Mouse (Mus musculus) mature B cell (primary cell): Measurements from ENCODE around the gene Sec24d.

Experiments
- in situ Hi-C: fragments of 300-500 bp; cut with MboI; formaldehyde crosslinking; loops from 2 replicates; pipeline ENCODE4 v1.14.3; 2019

Sec24d gene

DNA sequence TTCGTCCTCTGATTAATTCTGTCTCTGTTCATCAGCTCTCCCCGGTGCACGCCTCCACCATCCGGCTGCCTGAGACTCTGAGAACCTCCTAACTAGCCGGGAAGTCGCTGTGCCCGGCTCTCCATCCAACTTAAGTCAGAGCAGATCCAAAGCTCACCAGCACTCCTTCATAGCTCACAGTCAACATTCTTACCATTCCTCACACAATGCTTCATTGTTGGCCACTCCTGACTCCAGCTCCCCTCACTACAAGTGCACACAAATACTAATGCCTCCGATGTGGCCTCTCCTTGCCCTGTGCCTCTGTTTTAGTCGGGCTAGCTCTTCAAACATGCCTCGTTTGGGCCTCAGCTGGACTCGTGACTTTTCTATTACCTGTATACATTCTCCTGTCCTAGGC lies 29.4 kb downstream of the Sec24d start:
- in situ Hi-C loops = no loop called here

GRCm38 (mm10) chr3:123298283-123298682 lies 31.0 kb downstream of the Sec24d start:
- in situ Hi-C loops = no loop called here

DNA sequence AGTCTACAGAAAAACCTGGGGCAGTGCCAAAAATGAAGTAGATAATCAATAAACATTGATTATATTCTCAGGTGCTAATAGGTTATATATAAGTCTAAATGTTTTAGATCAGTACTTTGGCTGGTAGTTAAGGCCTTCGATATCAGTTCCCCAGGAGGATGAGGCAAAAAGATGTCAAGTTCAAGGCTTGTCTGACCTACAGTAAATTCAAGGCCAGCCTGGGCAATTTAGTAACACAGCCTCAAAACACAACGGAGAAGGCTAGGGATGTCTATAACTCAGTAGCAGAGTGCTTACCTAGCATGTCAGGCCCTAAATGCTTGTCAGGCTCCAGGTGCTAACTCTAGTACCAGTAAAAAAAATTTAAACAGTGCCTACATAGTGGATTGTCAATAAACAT lies 34.3 kb downstream of the Sec24d start:
- in situ Hi-C loops = no loop called here

DNA sequence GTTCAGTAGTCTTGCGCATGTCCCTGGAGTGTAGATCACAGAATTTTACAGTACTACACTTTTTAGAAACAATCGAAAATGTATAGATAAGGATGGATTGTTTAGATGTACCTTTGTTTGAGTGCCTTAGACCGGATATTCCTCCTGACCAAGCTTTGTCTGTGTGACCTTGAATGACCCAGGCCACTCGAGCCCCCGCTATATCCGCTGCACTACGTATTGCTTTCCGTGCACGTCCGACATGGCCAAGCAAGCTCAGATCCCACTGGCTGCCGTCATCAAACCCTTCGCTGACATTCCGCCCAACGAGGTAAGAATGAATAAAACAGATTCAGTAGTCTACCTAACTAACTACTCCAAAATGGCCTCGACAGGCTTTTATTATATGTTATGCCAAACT lies 38.4 kb downstream of the Sec24d start:
- in situ Hi-C loops = no loop called here

DNA sequence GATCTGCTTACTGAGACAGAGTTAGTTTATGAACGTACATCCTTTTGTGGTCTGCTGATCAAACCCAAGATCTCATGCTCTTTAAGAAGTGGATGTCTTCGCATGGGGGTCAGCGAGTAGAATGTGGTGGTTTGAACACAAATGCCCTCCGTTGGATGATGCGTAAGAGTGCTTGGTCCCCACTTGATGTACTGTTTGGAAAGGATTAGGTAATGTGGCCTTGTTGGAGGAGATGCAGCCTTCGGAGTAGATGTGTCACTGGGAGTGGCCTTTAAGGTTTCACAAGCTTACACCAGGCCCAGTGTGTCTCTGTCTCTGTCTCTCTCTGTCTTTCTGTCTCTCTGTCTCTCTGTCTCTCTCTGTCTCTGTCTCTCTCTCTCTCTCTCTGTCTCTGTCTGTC lies 40.2 kb downstream of the Sec24d start:
- in situ Hi-C loops = no loop called here

DNA sequence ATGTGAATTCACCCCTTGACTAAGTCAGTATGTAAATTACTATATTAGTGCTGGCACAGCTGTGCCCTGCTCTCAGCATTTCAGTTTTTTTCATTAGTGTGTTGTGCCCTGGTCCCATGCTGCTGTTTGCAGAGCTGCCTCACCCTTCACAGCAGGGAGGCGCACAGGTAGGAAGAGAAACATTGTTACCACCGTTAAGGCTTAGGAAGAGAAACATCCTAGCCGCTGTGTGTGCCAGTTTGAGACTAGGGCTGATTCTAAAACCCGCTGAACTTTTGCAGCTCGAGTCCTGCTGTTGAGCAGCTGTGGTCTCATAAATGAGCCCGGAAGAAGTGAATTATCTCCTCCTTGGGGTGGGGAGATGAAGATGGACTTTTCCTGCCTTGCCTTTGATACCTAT lies 41.9 kb downstream of the Sec24d start:
- in situ Hi-C loops = no loop called here

GRCm38 (mm10) chr3:123312477-123313062 lies 45.3 kb downstream of the Sec24d start:
- in situ Hi-C loops = no loop called here

DNA sequence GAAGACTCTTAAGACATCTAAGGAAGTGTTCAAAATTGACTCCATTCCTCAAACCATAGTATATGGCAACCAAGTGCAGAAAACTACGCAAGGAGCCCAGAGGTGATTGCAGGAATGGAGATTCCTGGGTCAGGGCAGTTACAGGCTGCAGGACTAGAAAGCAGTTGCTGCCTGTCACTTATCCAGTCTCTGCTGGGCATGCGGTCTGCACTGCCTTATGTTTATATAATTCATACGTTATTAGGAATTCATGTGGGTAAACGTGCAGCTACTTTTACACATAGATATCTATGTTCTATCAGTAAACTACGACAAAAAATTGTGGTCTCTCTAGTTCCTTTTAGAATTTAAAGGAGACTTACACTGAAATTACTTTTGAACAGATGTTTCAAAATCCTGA lies 46.2 kb downstream of the Sec24d start:
- in situ Hi-C loops = no loop called here

GRCm38 (mm10) chr3:123313920-123314614 lies 46.8 kb downstream of the Sec24d start:
- in situ Hi-C loops = no loop called here

GRCm38 (mm10) chr3:123316066-123316465 lies 48.8 kb downstream of the Sec24d start:
- in situ Hi-C loops = no loop called here

- in situ Hi-C loops = no loop called here
Measured at GRCm38 (mm10) chr3:123317081-123317480, 49.8 kb downstream of the Sec24d start.

DNA sequence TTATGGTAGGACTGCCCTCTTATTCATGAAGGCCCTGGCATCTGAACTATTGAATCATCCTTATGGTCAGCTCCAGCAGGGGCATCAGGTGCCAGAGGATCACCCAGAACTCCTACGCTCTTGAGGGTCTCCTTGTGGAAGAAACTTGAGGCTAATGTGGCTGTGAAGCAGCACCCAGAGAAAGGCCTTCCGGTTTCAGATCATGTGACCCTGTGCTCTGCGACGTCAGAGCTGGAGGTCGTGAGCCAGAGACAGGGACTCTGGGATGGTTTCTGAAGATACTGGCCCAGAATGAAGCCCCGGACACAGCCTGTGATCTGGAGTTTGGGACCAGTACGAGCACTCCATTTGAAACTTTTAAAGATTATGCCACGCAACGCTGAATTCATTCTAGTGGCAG lies 53.1 kb downstream of the Sec24d start:
- in situ Hi-C loops = loop anchor here (10.0 kb wide), 1 partner anchor 156 kb away; no protein-coding TSS in a partner anchor

GRCm38 (mm10) chr3:123321612-123322011 lies 54.4 kb downstream of the Sec24d start:
- in situ Hi-C loops = loop anchor here (10.0 kb wide), 1 partner anchor 157 kb away; no protein-coding TSS in a partner anchor

GRCm38 (mm10) chr3:123322147-123322546 lies 54.9 kb downstream of the Sec24d start:
- in situ Hi-C loops = loop anchor here (10.0 kb wide), 1 partner anchor 157 kb away; no protein-coding TSS in a partner anchor

- in situ Hi-C loops = loop anchor here (10.0 kb wide), 1 partner anchor 160 kb away; no protein-coding TSS in a partner anchor
Measured at GRCm38 (mm10) chr3:123324326-123324725, 57.1 kb downstream of the Sec24d start.

- in situ Hi-C loops = loop anchor here (10.0 kb wide), 1 partner anchor 164 kb away; no protein-coding TSS in a partner anchor
Measured at GRCm38 (mm10) chr3:123329251-123329650, 62.0 kb downstream of the Sec24d start.

GRCm38 (mm10) chr3:123330221-123330620 lies 63.0 kb downstream of the Sec24d start:
- in situ Hi-C loops = no loop called here

- in situ Hi-C loops = no loop called here
Measured at GRCm38 (mm10) chr3:123332330-123333054, 65.2 kb downstream of the Sec24d start.

GRCm38 (mm10) chr3:123333055-123333424 lies 65.8 kb downstream of the Sec24d start:
- in situ Hi-C loops = no loop called here

GRCm38 (mm10) chr3:123334947-123335346 lies 67.7 kb downstream of the Sec24d start:
- in situ Hi-C loops = no loop called here

GRCm38 (mm10) chr3:123335480-123335879 lies 68.2 kb downstream of the Sec24d start:
- in situ Hi-C loops = no loop called here

GRCm38 (mm10) chr3:123336455-123336854 lies 69.2 kb downstream of the Sec24d start:
- in situ Hi-C loops = no loop called here

DNA sequence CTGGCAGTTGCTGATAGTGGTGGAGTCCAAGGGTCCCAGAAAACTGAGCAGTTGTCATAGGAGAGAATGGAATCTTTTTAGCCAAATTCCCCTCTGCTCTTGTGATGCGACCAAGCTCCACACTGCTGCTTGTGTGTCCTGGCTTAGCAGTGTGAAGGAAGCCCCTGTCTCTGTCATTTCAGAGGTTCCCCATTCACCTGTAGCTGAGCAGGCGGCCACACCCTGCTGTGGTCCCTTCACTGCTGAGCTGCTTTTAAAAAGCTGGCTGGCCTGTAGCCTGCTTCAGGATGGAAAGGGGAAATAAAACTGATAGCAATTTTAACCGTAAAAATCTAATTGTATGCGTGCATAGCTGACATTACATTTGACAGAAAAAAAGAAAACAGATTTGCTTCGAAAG lies 69.7 kb downstream of the Sec24d start:
- in situ Hi-C loops = no loop called here
